Mouse (Mus musculus): ENCODE data around the gene Zfp637.

- TF ChIP-seq CTCF (IDR thresholded peaks at IDR 0.05; ENCODE audit: borderline replicate concordance, control insufficient read depth, extremely low read depth, insufficient read depth, low read length, poor library complexity) (no peak), POLR2A (IDR thresholded peaks at IDR 0.05; ENCODE audit: control insufficient read depth, extremely low read depth, insufficient read depth, low read length, poor library complexity) (no peak)
These were observed 51.4 kb downstream of the Zfp637 start for GRCm38 (mm10) chr6:117892386-117892785.

All from thymus, adult 2 months (tissue).